In genomic region chrX:152178843-152179545, GRCm38 (mm10) we compare ENCODE assay signal across 7 mouse cellular contexts. TPM values are rescaled to one million over a fixed set of nuclear protein-coding genes. Genes with fewer than 3 reads are reported as not detected.
DNase-seq lines count a peak whose midpoint lies in the region; ATAC-seq and TF ChIP-seq lines count a peak whose summit lies in the region.

No protein-coding gene starts in this region.

- peak overlapping the region; percentile 21 for H3K4me2 ChIP-seq in hindbrain, embryonic 14.5 days (replicated peaks)
- peak overlapping the region; percentile 43 for H3K4me2 ChIP-seq in neural tube, embryonic 15.5 days

- ATAC-seq in cerebellum, adult (ENCODE audit: insufficient number of reproducible peaks, low FRiP score, low TSS enrichment): peak; percentile 15; the same call in 1 of the 2 replicates
- ATAC-seq in hindbrain, embryonic 14.5 days (ENCODE audit: low FRiP score): 0 out of 2 replicates have a peak, but pooled peaks have one; percentile 57
- ATAC-seq in neural tube, embryonic 15.5 days (ENCODE audit: low FRiP score): no peak

- H3K27ac ChIP-seq in hindbrain, embryonic 14.5 days: no peak overlapping the region
- peak overlapping the region; percentile 83 for H3K27ac ChIP-seq in liver, adult 2 months (replicated peaks; ENCODE audit: insufficient read depth, low read depth, low read length)
- H3K27ac ChIP-seq in neural tube, embryonic 15.5 days (replicated peaks): no peak overlapping the region

- no peaks in the 10 kb centered on the region; the same call in 1 of the 2 replicates for H3K79me2 ChIP-seq in liver, adult 2 months (ENCODE audit: control insufficient read depth, insufficient read depth, low read length)

- H3K9me3 ChIP-seq in hindbrain, embryonic 14.5 days (ENCODE audit: control insufficient read depth, low read length): no peaks in the 10 kb centered on the region
- H3K9me3 ChIP-seq in neural tube, embryonic 15.5 days (replicated peaks): no peaks in the 10 kb centered on the region

- no peak overlapping the region for H3K9ac ChIP-seq in hindbrain, embryonic 14.5 days
- peak overlapping the region; percentile 79 for H3K9ac ChIP-seq in liver, adult 2 months (ENCODE audit: low read depth, low read length)
- H3K9ac ChIP-seq in neural tube, embryonic 15.5 days (replicated peaks): no peak overlapping the region

- peak; percentile 74 for DNase-seq in adrenal gland, adult 2 months
- peak; percentile 76 for DNase-seq in gastrocnemius, adult 18-20 months (ENCODE audit: low spot score)
- DNase-seq in hindbrain, embryonic 14.5 days (ENCODE audit: low spot score): no peak
- peak; percentile 60 for DNase-seq in liver, adult 2 months (ENCODE audit: extremely low read depth, low read depth, low spot score)
- no peak for DNase-seq in frontal cortex, postnatal 14 days (ENCODE audit: low spot score in 2 of 2)

- peaks cover 86% of the 10 kb centered on the region for H3K27me3 ChIP-seq in hindbrain, embryonic 14.5 days (ENCODE audit: control insufficient read depth, insufficient read depth, low read length)
- H3K27me3 ChIP-seq in liver, adult 2 months (ENCODE audit: control insufficient read depth, insufficient read depth, low read length): no peaks in the 10 kb centered on the region
- H3K27me3 ChIP-seq in neural tube, embryonic 15.5 days (replicated peaks): peaks cover 56% of the 10 kb centered on the region

- TF ChIP-seq CTCF in liver, adult 2 months (IDR thresholded peaks at IDR 0.05; ENCODE audit: low read depth, low read length): no peak

- no peak for TF ChIP-seq POLR2A in liver, adult 2 months (IDR thresholded peaks at IDR 0.05; ENCODE audit: extremely low read depth, insufficient read depth, low read length)

- H3K36me3 ChIP-seq in hindbrain, embryonic 14.5 days (replicated peaks; ENCODE audit: control insufficient read depth, insufficient read depth): no peaks in the 10 kb centered on the region
- H3K36me3 ChIP-seq in liver, adult 2 months (ENCODE audit: control insufficient read depth, insufficient read depth, low read length): no peaks in the 10 kb centered on the region
- H3K36me3 ChIP-seq in neural tube, embryonic 15.5 days: no peaks in the 10 kb centered on the region

- WGBS in hindbrain, embryonic 14.5 days: 56% methylated on average over 8 of the region's 8 CpGs
- 6% methylated on average over 8 of the region's 8 CpGs for WGBS in liver, adult 2 months
- WGBS in neural tube, embryonic 15.5 days: 51% methylated on average over 8 of the region's 8 CpGs

- H3K4me3 ChIP-seq in hindbrain, embryonic 14.5 days (replicated peaks; ENCODE audit: low read length): 0 out of 2 replicates have a peak overlapping the region, but pooled peaks have one; percentile 12
- peak overlapping the region; percentile 93 for H3K4me3 ChIP-seq in liver, adult 2 months (ENCODE audit: insufficient read depth, low read depth, low read length)
- H3K4me3 ChIP-seq in neural tube, embryonic 15.5 days (replicated peaks): peak overlapping the region; percentile 21

- no peaks in the 10 kb centered on the region for H3K4me1 ChIP-seq in hindbrain, embryonic 14.5 days (replicated peaks; ENCODE audit: control insufficient read depth, insufficient read depth, low read length)
- H3K4me1 ChIP-seq in liver, adult 2 months (ENCODE audit: control insufficient read depth, insufficient read depth, low read length): peaks cover 6% of the 10 kb centered on the region
- no peaks in the 10 kb centered on the region for H3K4me1 ChIP-seq in neural tube, embryonic 15.5 days

RNA-seq across cellular contexts. Expression of gene Iqsec2, which starts 34.9 kb away (rescaled TPM):
- 10 to 100 TPM; 30.4 to 36.2 TPM for total RNA-seq in adrenal gland, adult 2 months (2021)
- polyA plus RNA-seq in adrenal gland, adult 2 months (2012; rRNA removed): 30.1 and 36.7 TPM in 2 replicates
- total RNA-seq in gastrocnemius, adult 18-20 months (2021): 10 to 100 TPM; 19.3 to 25.3 TPM
- 8.4 and 9.5 TPM in 2 replicates for polyA plus RNA-seq in hindbrain, embryonic 14.5 days (2014; fragmentation: Nextera tagmentation; extraction: Ambion mirVana)
- total RNA-seq in liver, adult 2 months (2014; rRNA removed): 4.1 and 4.8 TPM in 2 replicates
- polyA plus RNA-seq in liver, adult 2 months (2012; rRNA removed): 9.5 and 11.5 TPM in 2 replicates
- 7.0 and 9.2 TPM in 2 replicates for polyA plus RNA-seq in neural tube, embryonic 15.5 days (2015; fragmentation: Nextera tagmentation; extraction: Ambion mirVana)

RNA-seq across cellular contexts. Expression of gene Kdm5c, which starts 53.8 kb away (rescaled TPM):
- 10 to 100 TPM; 48.8 to 88.8 TPM for total RNA-seq in adrenal gland, adult 2 months (2021)
- 72.0 and 107 TPM in 2 replicates for polyA plus RNA-seq in adrenal gland, adult 2 months (2012; rRNA removed)
- 10 to 100 TPM; 19.7 to 26.2 TPM for total RNA-seq in gastrocnemius, adult 18-20 months (2021)
- polyA plus RNA-seq in hindbrain, embryonic 14.5 days (2014; fragmentation: Nextera tagmentation; extraction: Ambion mirVana): 24.6 and 25.1 TPM in 2 replicates
- total RNA-seq in liver, adult 2 months (2014; rRNA removed): 22.1 and 25.2 TPM in 2 replicates
- polyA plus RNA-seq in liver, adult 2 months (2012; rRNA removed): 49.0 and 65.5 TPM in 2 replicates
- 27.3 and 29.4 TPM in 2 replicates for polyA plus RNA-seq in neural tube, embryonic 15.5 days (2015; fragmentation: Nextera tagmentation; extraction: Ambion mirVana)

Comparison
In these comparisons a context has a peak if more than half of its experiments do, and no peak if none do; other contexts are left out.
1. DNase-seq: peak in adrenal gland, adult 2 months (single experiment), gastrocnemius, adult 18-20 months (single experiment) and liver, adult 2 months (single experiment); none in hindbrain, embryonic 14.5 days (single experiment) and frontal cortex, postnatal 14 days (0 of 2).
2. H3K4me3 ChIP-seq: peak in every context shown above with its lines; median percentile 93 in liver, adult 2 months; 21 in neural tube, embryonic 15.5 days; 12 in hindbrain, embryonic 14.5 days.